Mouse (Mus musculus): ENCODE results near the gene Pip4k2c. TPM values are rescaled to one million over a fixed set of nuclear protein-coding genes. Genes with fewer than 3 reads are reported as not detected.

The Pip4k2c gene
- polyA plus RNA-seq, 1 experiment from 2014 or later: 21.3 TPM

DNA sequence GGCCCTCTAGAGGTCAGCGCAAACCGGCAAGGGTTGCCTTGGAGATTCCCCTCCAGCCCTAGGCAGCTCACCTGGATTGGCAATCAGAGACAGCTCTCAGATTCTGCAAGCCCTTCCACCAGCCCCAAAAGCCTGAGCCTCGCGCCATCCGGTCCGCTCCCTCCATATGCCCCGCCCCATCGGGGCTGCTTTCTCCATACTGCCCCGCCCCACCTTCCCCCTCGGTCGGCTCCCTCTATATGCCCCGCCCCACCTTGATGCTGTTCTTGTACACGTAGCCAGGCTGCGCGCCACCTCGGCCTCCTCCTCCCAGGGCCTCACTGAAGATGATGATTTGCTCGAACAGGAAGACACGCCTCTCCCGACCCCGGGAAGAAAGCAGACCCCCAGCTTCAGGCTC lies 27.6 kb downstream of the Pip4k2c start:
- H3K27me3 ChIP-seq (ENCODE audit: poor library complexity, severe bottlenecking): peaks cover 73% of the 10 kb centered on the region
- 0 out of 2 replicates have a peak overlapping the region, but pooled peaks have one; percentile 4 for H3K27ac ChIP-seq
- 7% methylated on average over 20 of the region's 20 CpGs for WGBS
- peaks cover 39% of the 10 kb centered on the region for H3K36me3 ChIP-seq (replicated peaks)
- peak overlapping the region; percentile 19 for H3K4me3 ChIP-seq
- no peak for DNase-seq (ENCODE audit: extremely low spot score, low spot score)
- H3K4me1 ChIP-seq: peaks cover 66% of the 10 kb centered on the region
- peaks cover 5% of the 10 kb centered on the region; the same call in 1 of the 2 replicates for H3K9me3 ChIP-seq

DNA sequence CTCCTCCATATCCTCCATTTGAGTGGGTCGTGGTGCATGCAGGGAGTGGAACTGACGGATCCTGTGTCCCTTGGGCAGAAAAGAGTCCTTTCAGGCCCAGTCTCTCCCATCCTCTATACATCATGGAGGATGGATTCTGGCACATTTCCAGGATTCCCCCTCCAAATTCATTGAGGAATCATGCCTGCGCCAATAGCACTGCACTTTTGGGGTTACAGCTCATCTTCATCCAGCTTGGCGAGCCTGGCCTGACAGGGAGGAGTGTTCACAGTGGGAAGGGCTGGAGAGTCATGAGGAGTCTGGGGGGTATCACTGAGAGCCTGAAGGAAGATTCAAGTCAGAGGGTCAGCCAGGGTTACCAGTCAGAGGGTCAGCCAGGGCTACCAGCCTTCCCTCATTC lies 28.8 kb downstream of the Pip4k2c start:
- 91% methylated on average over 4 of the region's 4 CpGs for WGBS
- Histone ChIP-seq H3K9me3 (peaks cover 5% of the 10 kb centered on the region; the same call in 1 of the 2 replicates), H3K27ac (no peak overlapping the region), H3K4me1 (peaks cover 66% of the 10 kb centered on the region), H3K4me3 (no peak overlapping the region), H3K36me3 (replicated peaks) (peaks cover 39% of the 10 kb centered on the region), H3K27me3 (ENCODE audit: poor library complexity, severe bottlenecking) (peaks cover 85% of the 10 kb centered on the region)
- DNase-seq (ENCODE audit: extremely low spot score, low spot score): no peak

DNA sequence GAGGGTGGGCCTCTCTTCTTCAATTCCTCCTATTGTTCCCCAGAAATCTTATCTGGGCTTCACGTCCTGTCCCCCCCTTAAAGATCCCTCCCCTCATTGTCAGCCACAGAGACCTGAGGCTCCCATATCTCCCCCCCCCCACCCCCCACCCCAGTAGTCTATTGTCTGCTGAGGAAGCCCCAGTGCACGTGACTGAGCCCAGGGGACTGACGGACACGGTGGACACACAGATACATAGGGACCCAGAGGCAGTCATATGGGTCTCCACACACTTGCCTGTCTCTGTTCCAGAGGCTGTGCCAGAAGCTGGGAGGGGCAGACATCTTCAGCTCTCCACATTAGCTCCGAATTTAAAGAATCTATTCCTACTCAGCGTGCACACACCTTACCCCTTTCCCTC lies 29.8 kb downstream of the Pip4k2c start:
- peaks cover 95% of the 10 kb centered on the region for H3K27me3 ChIP-seq (ENCODE audit: poor library complexity, severe bottlenecking)
- WGBS: 70% methylated on average over 6 of the region's 6 CpGs

DNA sequence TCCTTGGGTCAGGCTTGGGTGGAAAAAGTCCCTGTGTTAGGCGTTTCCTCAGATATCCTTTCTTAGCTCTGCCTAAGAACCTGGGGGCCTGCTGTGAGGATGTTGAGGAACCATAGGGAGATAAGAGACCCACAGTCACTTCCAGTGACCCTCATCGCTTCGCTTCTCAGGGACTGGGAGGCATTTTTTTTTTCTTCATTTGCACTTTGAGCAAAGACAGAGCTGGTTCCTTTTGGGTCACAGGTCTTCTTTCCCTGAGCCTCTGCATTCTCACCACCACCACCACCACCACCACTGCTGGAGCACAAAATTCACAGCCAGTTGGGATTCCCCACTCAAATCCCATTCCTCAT lies 30.7 kb downstream of the Pip4k2c start:
- Histone ChIP-seq H3K27me3 (ENCODE audit: poor library complexity, severe bottlenecking) (peaks cover 100% of the 10 kb centered on the region), H3K36me3 (replicated peaks) (peaks cover 24% of the 10 kb centered on the region), H3K4me1 (peaks cover 71% of the 10 kb centered on the region), H3K9me3 (no peaks in the 10 kb centered on the region), H3K27ac (no peak overlapping the region), H3K4me3 (peak overlapping the region; percentile 43; the same call in 1 of the 2 replicates)
- DNase-seq (ENCODE audit: extremely low spot score, low spot score): no peak
- 11% methylated on average over 3 of the region's 3 CpGs for WGBS

More for the DNA sequence above, 29.8 kb downstream of the Pip4k2c start:
- Histone ChIP-seq H3K4me1 (peaks cover 67% of the 10 kb centered on the region), H3K9me3 (peaks cover 1% of the 10 kb centered on the region; the same call in 1 of the 2 replicates), H3K4me3 (no peak overlapping the region), H3K27ac (no peak overlapping the region), H3K36me3 (replicated peaks) (peaks cover 32% of the 10 kb centered on the region)
- DNase-seq (ENCODE audit: extremely low spot score, low spot score): no peak

DNA sequence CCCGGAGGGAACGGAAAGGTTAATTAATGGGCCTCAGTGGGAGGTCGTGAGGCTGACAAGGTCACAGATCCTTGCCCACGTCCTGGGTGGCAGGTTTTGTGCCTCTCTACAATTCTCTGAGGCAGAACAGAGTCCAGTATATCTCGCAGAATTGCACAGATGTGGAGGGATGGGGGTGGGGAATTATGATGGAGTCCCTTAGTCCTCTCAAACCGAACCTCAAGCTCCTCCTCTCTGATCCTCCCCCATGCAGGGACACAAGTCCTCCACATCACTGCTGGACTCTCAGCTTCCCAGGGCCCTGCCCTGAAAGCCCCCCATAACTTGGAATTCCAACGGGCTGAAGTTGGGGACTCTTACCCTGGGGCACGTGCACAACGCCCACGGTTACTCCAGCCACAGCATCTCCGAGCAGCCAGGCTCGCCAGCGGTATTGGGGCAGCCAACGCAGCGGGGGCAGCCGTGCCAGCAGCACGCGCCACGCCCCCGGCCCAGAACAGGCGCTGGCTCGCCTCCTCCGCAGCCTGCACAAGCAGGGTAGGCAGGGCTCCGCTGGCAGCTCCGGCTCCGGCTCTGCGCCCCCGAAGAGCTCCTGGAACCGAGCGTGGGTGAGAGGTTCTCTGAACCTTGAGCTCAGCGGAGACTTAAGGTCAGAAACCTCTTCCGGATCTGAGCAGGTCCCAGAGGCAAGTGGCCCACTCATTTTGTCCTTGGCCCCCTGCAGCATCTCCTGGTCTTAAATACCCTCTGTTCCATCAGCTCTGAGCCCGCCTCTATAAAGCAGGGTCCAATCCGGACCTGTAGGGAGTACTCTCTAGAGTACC lies 31.3 kb downstream of the Pip4k2c start, which contains the start of gene Slc26a10:
TSS of gene Slc26a10 (minus strand) at position 775 of the 824 bp plus-strand sequence.
- peak within 1 kb of the TSS; percentile 43 for H3K4me3 ChIP-seq
- H3K4me1 ChIP-seq: peaks cover 66% of the 10 kb centered on the region
- peaks cover 96% of the 10 kb centered on the region for H3K27me3 ChIP-seq (ENCODE audit: poor library complexity, severe bottlenecking)

DNA sequence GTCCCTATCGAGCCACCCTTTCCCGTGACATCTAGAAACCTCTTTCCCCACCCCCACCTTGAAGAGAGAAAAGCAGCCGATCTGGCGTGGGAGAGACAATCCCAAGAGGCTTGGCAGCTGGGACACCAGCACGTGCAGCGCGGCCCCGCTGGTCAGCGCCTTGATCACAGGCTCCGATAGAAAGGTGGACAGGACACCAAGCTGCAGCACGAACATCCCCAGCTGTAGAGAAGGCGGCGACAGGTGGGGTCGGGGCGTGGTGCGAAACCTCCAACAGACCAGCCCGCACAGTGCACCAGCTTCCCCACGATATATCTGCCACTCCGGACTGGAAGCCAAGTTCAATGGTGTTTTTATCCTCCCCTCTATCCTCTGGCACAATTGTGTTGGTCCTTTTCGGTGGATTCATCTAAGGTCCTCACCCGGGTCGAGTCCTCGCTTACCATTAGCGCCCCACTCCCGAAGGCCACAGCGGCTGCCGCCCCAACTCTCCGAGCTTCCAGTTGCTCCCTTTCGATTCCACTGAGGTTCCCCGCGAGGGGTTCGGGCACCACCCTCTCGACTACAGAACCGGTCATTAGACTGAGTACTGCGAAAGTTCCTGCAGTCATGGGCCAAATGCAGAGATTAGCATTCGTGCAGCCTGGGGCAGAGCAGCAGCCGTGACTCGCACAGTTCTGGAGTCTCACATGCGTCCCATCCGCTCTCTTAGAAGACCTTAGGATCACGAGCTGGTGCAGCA lies 32.9 kb downstream of the Pip4k2c start:
- Histone ChIP-seq H3K9me3 (no peaks in the 10 kb centered on the region), H3K4me3 (peak overlapping the region; percentile 48), H3K4me1 (peaks cover 50% of the 10 kb centered on the region), H3K36me3 (replicated peaks) (peaks cover 11% of the 10 kb centered on the region), H3K27ac (0 out of 2 replicates have a peak overlapping the region, but pooled peaks have one; percentile 11), H3K27me3 (ENCODE audit: poor library complexity, severe bottlenecking) (peaks cover 92% of the 10 kb centered on the region)
- WGBS: 3% methylated on average over 41 of the region's 41 CpGs
- no peak for DNase-seq (ENCODE audit: extremely low spot score, low spot score)

More for the DNA sequence above, 31.3 kb downstream of the Pip4k2c start, which contains the start of gene Slc26a10:
- H3K9me3 ChIP-seq: no peaks in the 10 kb centered on the region
- peaks cover 20% of the 10 kb centered on the region for H3K36me3 ChIP-seq (replicated peaks)
- no peak within 1 kb of the TSS for H3K27ac ChIP-seq
- DNase-seq (ENCODE audit: extremely low spot score, low spot score): no peak
- WGBS: under 1% methylated on average over 34 of the region's 34 CpGs

DNA sequence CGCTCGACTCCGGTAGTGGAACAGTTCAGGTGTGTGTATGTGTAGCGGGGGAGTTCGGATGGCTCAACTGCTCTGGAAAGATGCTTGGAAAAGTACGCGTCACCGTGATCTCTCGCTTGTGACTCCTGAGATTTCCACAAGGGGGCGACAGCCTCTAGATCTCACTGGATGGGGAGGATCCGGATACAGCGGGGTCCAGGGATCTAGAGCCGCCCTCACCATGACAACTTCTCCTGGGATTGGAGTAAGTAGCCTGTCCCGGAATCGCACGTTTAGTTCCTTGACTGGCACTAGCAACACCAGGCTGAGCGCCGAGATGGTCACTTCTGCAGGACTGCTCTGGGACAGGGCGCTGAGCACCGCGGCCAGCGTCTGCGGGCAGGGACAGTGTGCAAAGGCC lies 33.7 kb downstream of the Pip4k2c start:
- WGBS: under 1% methylated on average over 23 of the region's 23 CpGs
- DNase-seq (ENCODE audit: extremely low spot score, low spot score): peak; percentile 88
- H3K27me3 ChIP-seq (ENCODE audit: poor library complexity, severe bottlenecking): peaks cover 90% of the 10 kb centered on the region

DNA sequence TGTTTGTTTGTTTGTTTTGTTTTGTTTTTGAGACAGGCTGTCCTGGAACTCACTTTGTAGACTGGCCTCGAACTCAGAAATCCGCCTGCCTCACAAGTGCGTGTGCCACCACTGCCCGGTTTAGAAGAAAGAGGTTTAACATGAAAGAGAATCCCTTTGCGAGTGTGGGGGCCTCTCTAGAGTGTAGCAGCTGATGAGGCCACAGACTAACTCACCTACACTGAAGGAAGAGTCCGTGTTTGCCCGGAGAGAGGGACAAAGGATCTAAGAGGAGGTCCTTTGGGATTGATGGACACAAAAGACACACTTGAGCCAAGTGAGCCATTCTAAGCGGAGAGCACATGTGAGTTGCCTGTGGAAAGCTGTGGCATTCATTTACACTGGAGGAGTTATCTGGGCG lies 34.1 kb downstream of the Pip4k2c start:
- 25% methylated on average over 9 of the region's 9 CpGs for WGBS
- Histone ChIP-seq H3K4me3 (peak overlapping the region; percentile 48), H3K9me3 (no peaks in the 10 kb centered on the region), H3K4me1 (peaks cover 45% of the 10 kb centered on the region), H3K27me3 (ENCODE audit: poor library complexity, severe bottlenecking) (peaks cover 86% of the 10 kb centered on the region), H3K36me3 (replicated peaks) (no peaks in the 10 kb centered on the region), H3K27ac (no peak overlapping the region)
- DNase-seq (ENCODE audit: extremely low spot score, low spot score): no peak

More for the DNA sequence above, 33.7 kb downstream of the Pip4k2c start:
- H3K4me3 ChIP-seq: peak overlapping the region; percentile 48
- H3K36me3 ChIP-seq (replicated peaks): peaks cover 3% of the 10 kb centered on the region
- no peaks in the 10 kb centered on the region for H3K9me3 ChIP-seq
- H3K27ac ChIP-seq: no peak overlapping the region
- peaks cover 45% of the 10 kb centered on the region for H3K4me1 ChIP-seq

DNA sequence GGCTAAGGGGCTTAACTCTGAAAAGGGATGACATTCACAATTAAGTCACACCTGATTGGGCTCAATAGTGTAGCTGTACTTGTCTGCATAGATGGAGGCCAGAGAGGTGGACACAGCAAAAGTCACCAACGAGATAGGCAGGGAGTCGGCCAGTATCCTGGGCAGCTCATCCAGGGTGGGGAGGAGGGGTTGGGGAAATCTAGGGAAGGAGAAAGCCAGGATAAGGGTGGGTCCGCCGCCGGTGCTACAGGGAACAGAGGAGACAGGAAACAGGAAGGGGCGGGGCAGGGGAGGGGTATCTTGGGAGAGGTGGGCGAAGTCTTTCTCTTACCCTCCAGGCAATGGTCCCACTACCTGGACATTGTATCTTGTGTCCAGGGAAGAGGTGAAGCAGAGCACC lies 34.6 kb downstream of the Pip4k2c start:
- Histone ChIP-seq H3K9me3 (no peaks in the 10 kb centered on the region), H3K27me3 (ENCODE audit: poor library complexity, severe bottlenecking) (peaks cover 86% of the 10 kb centered on the region), H3K36me3 (replicated peaks) (no peaks in the 10 kb centered on the region), H3K4me1 (peaks cover 45% of the 10 kb centered on the region), H3K4me3 (peak overlapping the region; percentile 35), H3K27ac (no peak overlapping the region)
- WGBS: 6% methylated on average over 7 of the region's 7 CpGs
- no peak for DNase-seq (ENCODE audit: extremely low spot score, low spot score)

DNA sequence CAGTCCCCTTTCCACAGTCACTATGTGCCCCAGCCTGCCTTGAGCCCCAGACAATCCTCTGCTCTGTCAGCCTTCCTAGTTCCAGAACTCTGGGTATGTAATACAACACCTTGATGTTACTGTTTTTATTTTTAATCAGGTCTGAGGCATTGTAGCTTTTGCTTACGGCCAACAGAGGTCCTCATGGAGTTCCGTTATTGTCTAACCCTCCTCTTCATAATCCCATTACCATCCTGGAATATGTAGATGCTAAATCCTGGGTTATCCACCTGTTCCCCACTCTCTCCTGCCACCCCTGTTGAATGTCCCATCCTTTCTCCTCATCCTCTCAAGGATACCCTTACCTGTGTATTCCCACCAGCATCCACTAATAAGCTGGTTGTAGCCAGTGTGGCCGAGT lies 35.2 kb downstream of the Pip4k2c start:
- Histone ChIP-seq H3K4me1 (peaks cover 48% of the 10 kb centered on the region), H3K27me3 (ENCODE audit: poor library complexity, severe bottlenecking) (peaks cover 86% of the 10 kb centered on the region), H3K27ac (no peak overlapping the region), H3K9me3 (no peaks in the 10 kb centered on the region), H3K36me3 (replicated peaks) (no peaks in the 10 kb centered on the region), H3K4me3 (peak overlapping the region; percentile 35)
- no peak for DNase-seq (ENCODE audit: extremely low spot score, low spot score)
- WGBS: 39% methylated on average over 3 of the region's 3 CpGs

DNA sequence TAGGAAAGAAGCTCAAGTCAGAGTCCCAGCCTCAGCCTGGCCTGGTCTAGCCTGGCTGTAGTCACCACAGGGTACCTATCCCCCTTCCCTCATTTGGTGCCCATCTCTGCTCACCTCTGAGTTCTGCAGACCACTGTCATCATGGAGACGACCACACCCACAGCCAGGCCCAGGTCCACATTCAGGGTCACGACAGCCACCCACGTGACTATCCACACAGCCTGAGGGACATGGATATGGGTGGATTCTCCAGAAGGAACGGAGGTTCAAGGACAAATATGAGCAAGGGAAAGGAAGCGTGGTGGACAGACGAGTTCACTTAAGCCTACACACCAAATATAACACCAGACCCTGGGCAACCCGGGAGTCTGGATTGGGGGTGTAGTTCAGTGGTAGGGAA lies 37.2 kb downstream of the Pip4k2c start:
- 91% methylated on average over 7 of the region's 7 CpGs for WGBS
- Histone ChIP-seq H3K27ac (no peak overlapping the region), H3K36me3 (replicated peaks) (no peaks in the 10 kb centered on the region), H3K4me3 (no peak overlapping the region), H3K27me3 (ENCODE audit: poor library complexity, severe bottlenecking) (peaks cover 86% of the 10 kb centered on the region), H3K4me1 (peaks cover 49% of the 10 kb centered on the region), H3K9me3 (no peaks in the 10 kb centered on the region)
- DNase-seq (ENCODE audit: extremely low spot score, low spot score): no peak

DNA sequence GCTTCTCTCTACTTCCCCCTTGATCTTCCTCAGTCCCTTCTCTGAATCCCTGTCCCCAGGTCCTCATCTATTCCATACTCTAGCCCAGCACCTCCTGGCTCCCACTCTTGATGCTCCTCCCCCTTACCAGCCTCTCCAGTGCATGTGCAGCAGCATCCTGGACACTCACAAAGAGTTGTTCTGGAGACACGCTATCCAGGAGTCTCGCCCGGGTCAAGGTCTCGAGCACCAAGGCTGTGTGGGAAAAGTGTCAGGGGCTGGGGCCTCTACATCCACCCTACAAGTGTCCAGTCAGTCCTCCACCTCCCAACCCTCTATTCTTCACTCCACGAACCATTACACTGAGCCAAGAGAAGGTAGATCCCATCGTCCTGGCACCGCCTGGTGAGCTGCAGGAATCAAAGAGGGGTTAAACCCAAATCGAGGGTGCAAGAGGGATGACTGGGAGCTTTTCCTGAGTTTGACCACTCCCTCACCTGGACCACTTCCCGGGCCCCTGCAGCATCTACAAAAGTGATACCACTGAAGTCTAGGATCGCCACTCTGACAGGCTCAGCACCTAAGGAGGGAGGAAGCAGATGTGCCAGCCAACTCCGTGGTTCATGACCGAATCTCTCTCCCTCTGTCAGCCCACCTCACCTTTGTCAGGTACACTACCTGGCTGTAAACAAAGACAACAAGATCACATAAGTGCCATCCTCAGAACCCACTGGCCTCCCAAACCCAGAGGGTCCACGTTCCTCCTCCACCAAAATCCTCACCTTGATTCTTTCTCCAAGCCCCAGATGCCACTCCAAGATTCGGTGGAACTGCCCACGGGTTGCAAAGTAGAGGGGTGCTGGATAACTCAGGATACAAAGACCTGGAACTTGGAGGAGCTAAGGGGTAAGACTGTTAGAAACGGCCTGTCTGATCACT lies 38.0 kb downstream of the Pip4k2c start:
- H3K9me3 ChIP-seq: no peaks in the 10 kb centered on the region
- DNase-seq (ENCODE audit: extremely low spot score, low spot score): no peak
- peaks cover 86% of the 10 kb centered on the region for H3K27me3 ChIP-seq (ENCODE audit: poor library complexity, severe bottlenecking)
- no peak overlapping the region for H3K4me3 ChIP-seq
- no peaks in the 10 kb centered on the region for H3K36me3 ChIP-seq (replicated peaks)
- no peak overlapping the region for H3K27ac ChIP-seq
- peaks cover 42% of the 10 kb centered on the region for H3K4me1 ChIP-seq
- 87% methylated on average over 16 of the region's 16 CpGs for WGBS

Data from forebrain, embryonic 10.5 days (tissue).